Mouse (Mus musculus) cerebellum, adult 2 months (tissue): ENCODE results near the gene Spint2.

ENCODE experiments used
- CTCF ChIP-seq: fragments of 200-500 bp; IDR thresholded peaks from 2 replicates; pipeline ENCODE4 v1.5.1; 2011; ENCODE audit warnings: low read depth, mild to moderate bottlenecking, control low read depth, low read length, moderate library complexity, borderline replicate concordance; ENCODE audit not compliant: insufficient read depth
- POLR2A ChIP-seq: fragments of 200-500 bp; IDR thresholded peaks from 2 replicates; pipeline ENCODE4 v1.6.1; 2011; ENCODE audit warnings: low read length, control low read depth, borderline replicate concordance; ENCODE audit not compliant: insufficient read depth

GRCm38 (mm10) chr7:29212199-29212765, 69.4 kb downstream of the Spint2 start:
- TF ChIP-seq CTCF = no peak
- no peak for TF ChIP-seq POLR2A
